9 mouse cellular contexts compared by ENCODE assay signal in the genomic region with DNA sequence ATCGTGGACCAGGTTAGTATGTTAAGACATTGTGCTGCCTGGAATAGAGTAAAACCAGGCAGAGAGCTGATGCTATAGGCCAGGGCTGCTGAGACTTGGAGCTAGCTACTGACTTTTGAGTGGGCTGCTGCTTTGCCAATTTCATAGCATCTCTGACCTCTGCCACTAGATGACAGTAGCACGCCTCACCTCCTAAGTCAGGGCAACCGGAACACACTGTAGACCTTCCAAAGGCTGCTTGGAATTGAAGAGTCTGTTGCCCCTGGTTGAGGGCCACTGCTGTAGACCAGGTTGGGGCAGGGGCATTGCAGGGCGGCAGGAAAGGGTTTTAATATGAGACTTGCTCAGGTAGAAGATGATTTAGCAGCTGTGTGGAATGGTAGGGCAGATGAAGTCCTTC. TPM values are rescaled to one million over a fixed set of nuclear protein-coding genes. Genes with fewer than 3 reads are reported as not detected.
DNase-seq lines count a peak whose midpoint lies in the region; TF ChIP-seq lines count a peak whose summit lies in the region.
"Had no signal": no experiment of that assay in that cellular context is flagged by ENCODE, and none has a peak within 500 bp of the region (broad histone marks: within the 10 kb centered on the region; RNA-seq: fewer than 3 reads in every experiment).

No protein-coding gene starts in this region.

- no peak overlapping the region for H3K4me3 ChIP-seq in layer of hippocampus, adult 2 months
- H3K4me3 ChIP-seq: midbrain, embryonic 12.5 days had no signal

- TF ChIP-seq CTCF in layer of hippocampus, adult 2 months (conservative IDR thresholded peaks at IDR 0.05) = peak; percentile 75

- H3K27ac ChIP-seq in layer of hippocampus, adult 2 months = no peak overlapping the region
- H3K27ac ChIP-seq: midbrain, embryonic 12.5 days had no signal

- peak; percentile 48 to 55 for DNase-seq in cerebellum, postnatal 10 days
- no peak for DNase-seq in cerebellum, adult 11-12 months
- no peak for DNase-seq in layer of hippocampus, adult 2 months (ENCODE audit: low spot score in 2 of 2)
- DNase-seq in layer of hippocampus, adult 8-10 months (ENCODE audit: low spot score in 2 of 2) = no peak
- DNase-seq in embryo, embryonic 10.5 days (ENCODE audit: low spot score) = peak; percentile 42
- peak; percentile 48 for DNase-seq in retina, postnatal 1 day
- DNase-seq in spleen, adult 12 weeks (ENCODE audit: low spot score) = no peak
- no peak for DNase-seq in cerebellum, adult 9-11 months

RNA-seq across cellular contexts. Expression of a gene that starts 47.5 kb away (rescaled TPM):
- 1 to 10 TPM; 8.8 to 9.5 TPM for total RNA-seq in layer of hippocampus, adult 2 months (2021)
- 1 to 10 TPM; 8.5 to 9.7 (median 8.9) TPM for total RNA-seq in layer of hippocampus, adult 8-10 months (2022)

Comparison
In these comparisons a context has a peak if more than half of its experiments do, and no peak if none do; other contexts are left out.
1. DNase-seq: peak in cerebellum, postnatal 10 days (2 of 2), embryo, embryonic 10.5 days (single experiment) and retina, postnatal 1 day (single experiment); none in cerebellum, adult 11-12 months (single experiment), layer of hippocampus, adult 2 months (0 of 2), layer of hippocampus, adult 8-10 months (0 of 2), spleen, adult 12 weeks (single experiment) and cerebellum, adult 9-11 months (single experiment).